Mouse (Mus musculus): Measurements from ENCODE around the gene Ltbp1. TPM values are rescaled to one million over a fixed set of nuclear protein-coding genes. Genes with fewer than 3 reads are reported as not detected.

Ltbp1 gene
- polyA plus RNA-seq, 1 experiment: not detected

DNA sequence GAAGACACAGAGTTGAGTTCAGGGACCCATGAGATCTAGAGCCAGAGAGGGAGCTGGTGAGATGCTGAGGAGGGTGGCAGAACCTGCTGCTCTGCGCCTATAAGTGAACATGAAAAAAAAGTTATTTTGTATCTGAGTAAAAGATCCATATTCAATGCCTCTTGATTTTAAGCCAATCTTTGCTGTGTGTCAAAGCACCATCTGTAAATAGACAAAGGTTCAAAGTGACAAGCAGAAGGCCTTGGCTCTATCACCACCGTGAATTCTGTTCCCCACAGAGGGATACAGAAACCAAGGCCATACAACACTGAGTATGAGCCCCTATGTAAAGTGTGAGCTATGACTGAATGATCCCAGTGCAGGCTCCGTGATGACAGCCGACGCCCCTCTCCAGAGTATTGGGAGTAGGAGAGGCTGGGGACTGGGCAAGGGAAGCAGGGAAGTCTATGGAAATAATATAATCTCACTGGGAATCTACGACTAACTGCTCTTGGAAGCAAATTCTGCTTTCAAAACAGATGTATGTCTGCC is 326.1 kb downstream of the Ltbp1 start:
- TF ChIP-seq CTCF (IDR thresholded peaks at IDR 0.05; ENCODE audit: insufficient read depth, low read depth, low read length): no peak
- no peak for TF ChIP-seq POLR2A (IDR thresholded peaks at IDR 0.05; ENCODE audit: insufficient read depth, low read depth, low read length)
- no peak overlapping the region for H3K4me3 ChIP-seq (ENCODE audit: insufficient read depth, low read depth, low read length)
- WGBS: 89% methylated on average over 6 of the region's 6 CpGs
- no peak overlapping the region for H3K27ac ChIP-seq (ENCODE audit: insufficient read depth, low read depth, low read length)
- no peaks in the 10 kb centered on the region; the same call in 1 of the 2 replicates for H3K4me1 ChIP-seq (ENCODE audit: control insufficient read depth, insufficient read depth, low read length)

DNA sequence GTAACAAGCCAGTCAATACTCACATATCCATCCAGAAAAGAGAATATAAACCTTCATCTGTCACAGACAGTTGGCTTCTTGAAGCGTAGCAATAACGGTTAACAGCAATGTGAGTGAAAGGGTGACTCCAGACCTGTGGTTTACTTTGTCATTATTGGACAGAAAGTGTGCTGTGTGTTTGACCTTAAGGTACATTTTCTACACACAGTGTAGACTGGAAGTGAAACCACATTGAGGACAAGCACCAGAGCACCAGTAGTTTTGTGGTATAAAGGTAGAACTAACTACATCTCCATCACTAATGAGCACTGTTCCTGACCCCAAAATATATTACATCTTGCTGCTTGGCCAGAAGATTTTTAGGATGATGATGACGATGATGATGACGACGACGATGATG is 326.9 kb downstream of the Ltbp1 start:
- H3K27ac ChIP-seq (ENCODE audit: insufficient read depth, low read depth, low read length): no peak overlapping the region
- no peak overlapping the region for H3K4me3 ChIP-seq (ENCODE audit: insufficient read depth, low read depth, low read length)
- no peaks in the 10 kb centered on the region; the same call in 1 of the 2 replicates for H3K4me1 ChIP-seq (ENCODE audit: control insufficient read depth, insufficient read depth, low read length)
- WGBS: 99% methylated on average over 6 of the region's 6 CpGs
- TF ChIP-seq CTCF (IDR thresholded peaks at IDR 0.05; ENCODE audit: insufficient read depth, low read depth, low read length): no peak
- TF ChIP-seq POLR2A (IDR thresholded peaks at IDR 0.05; ENCODE audit: insufficient read depth, low read depth, low read length): no peak

GRCm38 (mm10) chr17:75333011-75333410 is 327.6 kb downstream of the Ltbp1 start:
- Histone ChIP-seq H3K27ac (ENCODE audit: insufficient read depth, low read depth, low read length) (no peak overlapping the region), H3K4me3 (ENCODE audit: insufficient read depth, low read depth, low read length) (no peak overlapping the region), H3K4me1 (ENCODE audit: control insufficient read depth, insufficient read depth, low read length) (no peaks in the 10 kb centered on the region; the same call in 1 of the 2 replicates)
- 90% methylated on average over 9 of the region's 9 CpGs for WGBS
- TF ChIP-seq POLR2A (IDR thresholded peaks at IDR 0.05; ENCODE audit: insufficient read depth, low read depth, low read length): no peak
- TF ChIP-seq CTCF (IDR thresholded peaks at IDR 0.05; ENCODE audit: insufficient read depth, low read depth, low read length): no peak

GRCm38 (mm10) chr17:75333759-75334158 is 328.4 kb downstream of the Ltbp1 start:
- TF ChIP-seq POLR2A (IDR thresholded peaks at IDR 0.05; ENCODE audit: insufficient read depth, low read depth, low read length): no peak
- no peak for TF ChIP-seq CTCF (IDR thresholded peaks at IDR 0.05; ENCODE audit: insufficient read depth, low read depth, low read length)
- H3K4me1 ChIP-seq (ENCODE audit: control insufficient read depth, insufficient read depth, low read length): no peaks in the 10 kb centered on the region
- H3K4me3 ChIP-seq (ENCODE audit: insufficient read depth, low read depth, low read length): no peak overlapping the region
- 89% methylated on average over 13 of the region's 13 CpGs for WGBS
- no peak overlapping the region for H3K27ac ChIP-seq (ENCODE audit: insufficient read depth, low read depth, low read length)

DNA sequence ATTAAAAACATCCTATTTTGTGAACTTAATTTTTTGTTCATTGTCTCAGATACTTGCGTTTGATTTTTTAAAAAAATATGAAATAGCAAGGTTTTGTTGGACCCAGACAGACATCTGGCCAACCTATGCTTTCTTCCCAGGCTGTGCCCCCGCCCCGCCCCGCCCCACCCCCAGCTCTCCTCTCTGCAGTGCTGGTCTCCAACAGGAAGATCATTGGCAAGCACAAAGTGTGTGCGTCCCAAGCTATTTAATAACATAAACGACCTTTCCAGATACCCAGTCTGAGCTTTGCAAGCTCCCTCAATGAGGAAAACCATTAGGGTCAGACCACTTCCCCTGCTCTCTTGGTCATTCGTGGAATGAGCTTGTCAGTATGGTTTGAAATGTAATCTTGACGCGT is 330.3 kb downstream of the Ltbp1 start:
- 88% methylated on average over 9 of the region's 9 CpGs for WGBS
- no peak overlapping the region for H3K4me3 ChIP-seq (ENCODE audit: insufficient read depth, low read depth, low read length)
- no peaks in the 10 kb centered on the region for H3K4me1 ChIP-seq (ENCODE audit: control insufficient read depth, insufficient read depth, low read length)
- TF ChIP-seq POLR2A (IDR thresholded peaks at IDR 0.05; ENCODE audit: insufficient read depth, low read depth, low read length) (no peak), CTCF (IDR thresholded peaks at IDR 0.05; ENCODE audit: insufficient read depth, low read depth, low read length) (no peak)
- no peak overlapping the region for H3K27ac ChIP-seq (ENCODE audit: insufficient read depth, low read depth, low read length)

DNA sequence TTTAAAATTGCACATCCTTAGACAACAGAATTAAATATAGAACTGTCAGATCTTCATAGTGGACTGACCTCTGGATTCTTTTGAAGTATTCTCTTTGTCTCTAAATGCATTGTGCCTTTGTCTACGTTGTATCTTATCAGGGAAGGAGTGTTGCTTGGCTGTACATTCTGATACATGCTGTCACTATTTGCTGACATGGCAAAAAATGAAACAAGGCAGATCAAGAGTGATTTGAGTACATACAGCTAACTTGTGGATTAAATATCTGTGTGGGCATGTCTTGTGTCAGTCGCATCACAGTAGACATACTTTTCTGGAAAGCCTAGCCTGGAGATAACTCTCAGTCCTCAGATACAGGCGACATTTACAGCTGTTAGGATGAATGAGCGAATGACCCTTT is 335.9 kb downstream of the Ltbp1 start:
- no peaks in the 10 kb centered on the region for H3K4me1 ChIP-seq (ENCODE audit: control insufficient read depth, insufficient read depth, low read length)
- no peak for TF ChIP-seq CTCF (IDR thresholded peaks at IDR 0.05; ENCODE audit: insufficient read depth, low read depth, low read length)
- TF ChIP-seq POLR2A (IDR thresholded peaks at IDR 0.05; ENCODE audit: insufficient read depth, low read depth, low read length): no peak
- 96% methylated on average over 4 of the region's 4 CpGs for WGBS
- no peak overlapping the region for H3K27ac ChIP-seq (ENCODE audit: insufficient read depth, low read depth, low read length)
- no peak overlapping the region for H3K4me3 ChIP-seq (ENCODE audit: insufficient read depth, low read depth, low read length)

DNA sequence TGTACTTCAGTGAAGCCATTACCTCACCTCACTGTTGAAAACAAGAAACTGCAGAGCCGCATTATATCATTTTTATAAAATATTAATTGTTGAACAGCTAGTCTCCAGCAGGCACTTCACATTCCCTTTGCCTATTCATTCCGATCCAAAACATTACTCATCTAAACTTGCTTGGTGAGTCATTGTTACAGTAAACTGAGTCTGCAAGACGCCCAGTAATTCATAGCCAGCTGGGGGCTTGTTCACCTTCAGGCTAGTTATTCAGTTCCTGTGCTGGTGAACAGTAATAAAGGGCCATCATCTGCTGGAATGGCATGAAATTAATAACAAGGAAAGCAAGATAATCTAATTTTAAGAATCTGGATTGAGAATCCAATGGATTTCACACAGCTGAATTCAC is 339.7 kb downstream of the Ltbp1 start:
- no peak for TF ChIP-seq CTCF (IDR thresholded peaks at IDR 0.05; ENCODE audit: insufficient read depth, low read depth, low read length)
- no peak for TF ChIP-seq POLR2A (IDR thresholded peaks at IDR 0.05; ENCODE audit: insufficient read depth, low read depth, low read length)
- Histone ChIP-seq H3K4me3 (ENCODE audit: insufficient read depth, low read depth, low read length) (no peak overlapping the region), H3K4me1 (ENCODE audit: control insufficient read depth, insufficient read depth, low read length) (no peaks in the 10 kb centered on the region), H3K27ac (ENCODE audit: insufficient read depth, low read depth, low read length) (no peak overlapping the region)
- 58% methylated on average over 3 of the region's 3 CpGs for WGBS

DNA sequence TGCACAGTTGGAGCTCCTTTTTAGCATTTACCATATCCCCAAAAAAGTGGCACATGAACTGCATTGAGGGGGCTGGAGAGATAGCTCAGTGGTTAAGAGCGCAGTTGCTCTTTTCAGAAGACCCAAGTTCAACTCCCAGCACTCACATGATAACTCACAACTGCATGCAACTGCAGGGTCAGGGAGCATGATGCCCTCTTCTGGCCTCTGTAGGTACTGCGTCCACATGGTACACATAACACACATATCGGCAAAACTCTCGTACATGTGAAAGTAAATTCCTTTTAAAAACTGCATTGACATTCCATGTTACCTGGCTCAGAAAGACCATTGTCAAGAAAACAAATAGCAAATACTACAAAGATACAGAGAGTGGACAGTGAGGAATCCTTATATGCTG is 342.0 kb downstream of the Ltbp1 start:
- WGBS: 96% methylated on average over 4 of the region's 4 CpGs
- no peak overlapping the region for H3K4me3 ChIP-seq (ENCODE audit: insufficient read depth, low read depth, low read length)

DNA sequence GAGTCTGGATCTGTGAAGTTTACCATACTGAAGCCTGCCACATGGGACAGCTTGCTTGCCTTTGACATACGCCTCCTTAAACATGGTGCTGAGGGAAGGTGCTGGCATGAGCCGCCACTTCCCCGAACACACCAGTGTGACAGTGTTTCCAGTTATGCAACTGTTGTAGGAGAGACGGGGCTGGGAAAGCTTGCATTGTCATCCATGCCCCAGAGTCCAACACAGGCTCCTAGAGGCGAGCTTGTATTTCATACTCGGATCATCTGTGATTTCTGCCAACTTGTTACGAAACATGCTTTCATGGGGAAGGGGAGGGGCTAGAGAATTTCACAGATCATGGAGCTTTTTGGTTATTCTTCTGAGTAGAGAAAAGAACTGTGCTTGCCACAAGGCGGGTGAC is 343.7 kb downstream of the Ltbp1 start:
- TF ChIP-seq CTCF (IDR thresholded peaks at IDR 0.05; ENCODE audit: insufficient read depth, low read depth, low read length): no peak
- TF ChIP-seq POLR2A (IDR thresholded peaks at IDR 0.05; ENCODE audit: insufficient read depth, low read depth, low read length): no peak
- WGBS: 88% methylated on average over 8 of the region's 8 CpGs
- Histone ChIP-seq H3K27ac (ENCODE audit: insufficient read depth, low read depth, low read length) (no peak overlapping the region), H3K4me1 (ENCODE audit: control insufficient read depth, insufficient read depth, low read length) (no peaks in the 10 kb centered on the region), H3K4me3 (ENCODE audit: insufficient read depth, low read depth, low read length) (no peak overlapping the region)

More for the DNA sequence above, 342.0 kb downstream of the Ltbp1 start:
- no peaks in the 10 kb centered on the region for H3K4me1 ChIP-seq (ENCODE audit: control insufficient read depth, insufficient read depth, low read length)
- TF ChIP-seq POLR2A (IDR thresholded peaks at IDR 0.05; ENCODE audit: insufficient read depth, low read depth, low read length) (no peak), CTCF (IDR thresholded peaks at IDR 0.05; ENCODE audit: insufficient read depth, low read depth, low read length) (no peak)
- no peak overlapping the region for H3K27ac ChIP-seq (ENCODE audit: insufficient read depth, low read depth, low read length)

DNA sequence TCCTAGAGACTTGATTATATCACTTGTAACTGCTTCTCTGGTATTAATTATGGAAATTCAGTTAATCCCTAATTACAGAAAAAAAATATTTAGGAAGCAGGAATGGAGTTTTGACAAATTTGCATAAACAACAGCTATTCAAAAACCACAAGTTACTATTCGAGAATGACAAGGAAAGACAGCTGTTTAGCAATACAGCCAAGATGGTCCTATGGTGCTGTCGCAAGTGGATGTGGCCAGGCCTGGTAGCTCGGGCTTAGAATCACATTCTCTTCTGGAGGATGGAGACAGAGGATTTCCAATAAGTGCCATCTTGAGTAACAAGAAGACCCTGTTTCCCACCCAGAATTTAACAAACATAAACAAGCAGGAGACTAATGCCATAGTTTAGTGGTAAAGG is 344.2 kb downstream of the Ltbp1 start:
- no peak overlapping the region for H3K4me3 ChIP-seq (ENCODE audit: insufficient read depth, low read depth, low read length)
- no peak for TF ChIP-seq CTCF (IDR thresholded peaks at IDR 0.05; ENCODE audit: insufficient read depth, low read depth, low read length)
- no peak for TF ChIP-seq POLR2A (IDR thresholded peaks at IDR 0.05; ENCODE audit: insufficient read depth, low read depth, low read length)
- no peak overlapping the region for H3K27ac ChIP-seq (ENCODE audit: insufficient read depth, low read depth, low read length)
- no peaks in the 10 kb centered on the region for H3K4me1 ChIP-seq (ENCODE audit: control insufficient read depth, insufficient read depth, low read length)
- WGBS: 89% methylated on average over 3 of the region's 3 CpGs

Data from olfactory bulb, adult 2 months (tissue).